Mouse (Mus musculus) B cell, adult 62 days (primary cell): Measurements from ENCODE around the gene Tuba1c. TPM values are rescaled to one million over a fixed set of nuclear protein-coding genes. Genes with fewer than 3 reads are reported as not detected.

Source experiments
- total RNA-seq: library from RNA; stranded (reverse); gene quantifications from 4 replicates; pipeline ENCODE4 v1.2.4, GENCODE M21; 2023

Gene Tuba1c
- 75.1 to 81.7 TPM (median 78.6 TPM) in 4 replicates for total RNA-seq

GRCm38 (mm10) chr15:99029619-99030584 is at the start of gene Tuba1c:
Gene Tuba1c, plus strand, starts transcription at chr15:99029891.

GRCm38 (mm10) chr15:99055040-99055439 is 25.3 kb downstream of the Tuba1c start, which contains the start of gene Prph:
Gene Prph, plus strand, starts transcription at chr15:99055174.

DNA sequence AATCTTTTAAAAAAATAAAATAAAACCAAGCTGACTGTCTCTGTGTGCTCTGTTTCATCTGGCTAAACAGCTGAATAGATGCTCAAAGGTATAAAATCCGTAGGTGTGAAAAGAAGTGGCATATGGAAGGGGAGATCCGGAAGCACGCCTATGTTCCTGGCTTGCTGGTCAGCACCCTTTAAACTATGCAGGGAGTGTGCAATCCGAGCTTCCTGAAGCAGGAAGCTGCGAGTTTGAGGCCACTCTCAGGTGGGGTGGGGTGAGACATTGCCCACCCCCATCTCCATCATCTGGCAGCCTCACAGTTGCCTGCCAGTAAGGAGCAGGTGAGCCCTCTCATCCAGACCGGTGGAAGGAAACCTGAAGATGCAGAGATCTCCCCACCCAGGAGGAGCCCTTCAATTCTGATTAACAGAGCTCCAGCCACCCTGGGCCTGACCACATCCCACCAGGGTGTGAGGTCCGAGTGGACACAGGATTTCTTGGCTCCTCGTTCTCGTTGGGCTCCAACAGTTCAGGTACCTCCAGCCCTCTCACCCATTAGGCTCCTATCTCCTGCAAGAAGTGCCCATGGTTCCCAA is 44.4 kb downstream of the Tuba1c start, which contains the start of gene Troap:
Gene Troap, plus strand, starts transcription at position 557 of the 581 bp plus-strand sequence.

GRCm38 (mm10) chr15:99087253-99088075 is 57.8 kb downstream of the Tuba1c start, which contains the start of gene C1ql4:
Gene C1ql4, minus strand, starts transcription at chr15:99087817.

Other genes starting within 250 kb of the Tuba1c start
- not detected in 4 replicates for gene Wnt1, start 240.0 kb upstream of the Tuba1c start, total RNA-seq
- 0.30 to 0.75 TPM (median 0.51 TPM) in 4 replicates for gene Ddn, start 220.4 kb upstream of the Tuba1c start, total RNA-seq
- gene Prkag1, start 198.4 kb upstream of the Tuba1c start, total RNA-seq, result 76.4 to 85.2 TPM (median 81.4 TPM) in 4 replicates
- gene Kmt2d, start 158.7 kb upstream of the Tuba1c start, total RNA-seq, result 186 to 196 TPM (median 194 TPM) in 4 replicates
- gene Rhebl1, start 135.4 kb upstream of the Tuba1c start, total RNA-seq, result 14.3 to 22.0 TPM (median 18.0 TPM) in 4 replicates
- gene Dhh, start 131.4 kb upstream of the Tuba1c start, total RNA-seq, result not detected in 4 replicates
- 238 to 253 TPM (median 250 TPM) in 4 replicates for gene Lmbr1l, start 111.7 kb upstream of the Tuba1c start, total RNA-seq
- gene Tuba1b, start 95.3 kb upstream of the Tuba1c start, total RNA-seq, result 132 to 163 TPM (median 139 TPM) in 4 replicates
- not detected in 4 replicates for gene Gm49450, start 76.3 kb upstream of the Tuba1c start, total RNA-seq
- gene Tuba1a, start 76.2 kb upstream of the Tuba1c start, total RNA-seq, result 142 to 160 TPM (median 148 TPM) in 4 replicates
- not detected in 4 replicates for gene Prph, start 25.3 kb downstream of the Tuba1c start, total RNA-seq
- gene Troap, start 44.7 kb downstream of the Tuba1c start, total RNA-seq, result 0.39 to 3.2 TPM (median 0.72 TPM) in 3 of 4 replicates, not detected in the other
- gene C1ql4, start 57.9 kb downstream of the Tuba1c start, total RNA-seq, result not detected in 4 replicates
- not detected in 4 replicates for gene Dnajc22, start 63.3 kb downstream of the Tuba1c start, total RNA-seq
- not detected in 4 replicates for gene Spats2, start 96.0 kb downstream of the Tuba1c start, total RNA-seq
- gene Kcnh3, start 195.0 kb downstream of the Tuba1c start, total RNA-seq, result 1.9 to 3.0 TPM (median 2.6 TPM) in 4 replicates
- 128 to 169 TPM (median 146 TPM) in 4 replicates for gene Mcrs1, start 222.1 kb downstream of the Tuba1c start, total RNA-seq